Mouse (Mus musculus) G1E (cell line): ENCODE results near the gene Gm20481. TPM values are rescaled to one million over a fixed set of nuclear protein-coding genes. Genes with fewer than 3 reads are reported as not detected.
A peak's percentile ranks its signal among the peaks of the same experiment; 100 is the strongest.
"Not testable (repeated sequence)": the region's sequence is repeated elsewhere in the genome, so short reads cannot be mapped to it uniquely, and the experiment has no call there.

Source experiments
- ATAC-seq: 2 replicates; pipeline ENCODE4 v1.8.0; 2016; ENCODE audit warnings: mild to moderate bottlenecking; ENCODE audit not compliant: insufficient number of reproducible peaks, poor library complexity, low FRiP score, severe bottlenecking; ENCODE audit errors: extremely low read depth
- DNase-seq: peaks from one replicate; pipeline ENCODE4 v3.0.0; 2012; ENCODE audit warnings: low spot score
- H3K27me3 ChIP-seq: 2 replicates; pipeline ENCODE4 v1.6.1; 2012; ENCODE audit warnings: mild to moderate bottlenecking, low read length, inconsistent platforms; ENCODE audit not compliant: insufficient read depth
- H3K36me3 ChIP-seq: replicated peaks from 2 replicates; pipeline ENCODE3; 2012; ENCODE audit warnings: mild to moderate bottlenecking, inconsistent platforms
- H3K4me1 ChIP-seq: 2 replicates; pipeline ENCODE4 v1.6.1; 2012; ENCODE audit warnings: low read depth, low read length, inconsistent platforms, mixed read lengths; ENCODE audit not compliant: insufficient read depth
- H3K4me3 ChIP-seq: 2 replicates; pipeline ENCODE4 v1.5.1; 2012; ENCODE audit warnings: low read depth, mild to moderate bottlenecking, inconsistent platforms, low read length, moderate library complexity, mixed read lengths
- H3K9me3 ChIP-seq: replicated peaks from 2 replicates; pipeline ENCODE4 v1.6.1; 2012; ENCODE audit warnings: inconsistent platforms
- CTCF ChIP-seq: IDR thresholded peaks from 2 replicates; pipeline ENCODE4 v1.5.1; 2012; ENCODE audit warnings: low read depth, low read length, inconsistent platforms, mixed read lengths
- GATA1 ChIP-seq: IDR thresholded peaks from 2 replicates; pipeline ENCODE4 v1.6.1; 2012; ENCODE audit warnings: borderline replicate concordance, low read length, inconsistent platforms, mixed read lengths
- GATA2 ChIP-seq: IDR thresholded peaks from 2 replicates; pipeline ENCODE4 v1.6.1; 2012; ENCODE audit warnings: low read depth, low read length, inconsistent platforms, borderline replicate concordance
- POLR2AphosphoS5 ChIP-seq: IDR thresholded peaks from 2 replicates; pipeline ENCODE4 v1.6.1; 2012; ENCODE audit warnings: low read depth, low read length, inconsistent platforms; ENCODE audit not compliant: insufficient replicate concordance
- TAL1 ChIP-seq: conservative IDR thresholded peaks from 2 replicates; pipeline ENCODE4 v1.6.1; 2012; ENCODE audit warnings: low read depth, low read length, inconsistent platforms, mixed read lengths
- polyA plus RNA-seq: library from polyadenylated mRNA; stranded (reverse); fragments of >175 nt; gene quantifications from 2 replicates; pipeline ENCODE4 v1.2.3, GENCODE M21; 2012
- total RNA-seq, 2 experiments: library from RNA; stranded (forward) in 1 of 2; stranded (reverse) in 1 of 2; fragments of 200-1000 nt in 1 of 2; fragments of >200 nt in 1 of 2; fragmentation: Nextera tagmentation in 1 of 2; gene quantifications; 2 replicates each; pipeline ENCODE4 v1.2.3; 2014 to 2017

The Gm20481 gene
- total and polyA plus RNA-seq, 3 experiments: 0.44 TPM; not detected in 2

- H3K4me1 ChIP-seq: peaks cover 61% of the 10 kb centered on the region
- peaks cover 58% of the 10 kb centered on the region for H3K36me3 ChIP-seq
- H3K4me3 ChIP-seq: peak overlapping the region; percentile 66
- H3K27me3 ChIP-seq: no peaks in the 10 kb centered on the region
- no peak for DNase-seq
- H3K9me3 ChIP-seq: peaks cover 32% of the 10 kb centered on the region
- TF ChIP-seq CTCF: no peak
- TF ChIP-seq GATA1: no peak
- TF ChIP-seq GATA2: no peak
- no peak for TF ChIP-seq POLR2AphosphoS5
- TF ChIP-seq TAL1: no peak
- ATAC-seq: no peak
Measured at GRCm38 (mm10) chr17:34998526-34999430, 29.1 kb downstream of the Gm20481 start.

GRCm38 (mm10) chr17:34999871-35000716 lies 30.4 kb downstream of the Gm20481 start:
- peak; percentile 44; the same call in 1 of the 2 replicates for TF ChIP-seq TAL1
- H3K27me3 ChIP-seq, DNase-seq, ATAC-seq: not testable (repeated sequence)
- peaks cover 74% of the 10 kb centered on the region for H3K4me1 ChIP-seq
- peaks cover 32% of the 10 kb centered on the region for H3K9me3 ChIP-seq
- peaks cover 65% of the 10 kb centered on the region for H3K36me3 ChIP-seq
- peak overlapping the region; percentile 76 for H3K4me3 ChIP-seq

- Histone ChIP-seq H3K36me3 (peaks cover 72% of the 10 kb centered on the region), H3K4me1 (peaks cover 82% of the 10 kb centered on the region), H3K27me3 (peaks cover 3% of the 10 kb centered on the region; the same call in 1 of the 2 replicates), H3K4me3 (peak within 1 kb of the TSS; percentile 76), H3K9me3 (peaks cover 32% of the 10 kb centered on the region)
- TF ChIP-seq TAL1 (no peak), POLR2AphosphoS5 (no peak), GATA2 (no peak), CTCF (no peak), GATA1 (no peak)
- peak; percentile 70 for DNase-seq
- no peak for ATAC-seq
Measured at GRCm38 (mm10) chr17:35000717-35001451, 31.2 kb downstream of the Gm20481 start, which contains the start of gene Vars. Vars (plus strand) TSS chr17:35000987.

- DNase-seq: no peak
- H3K4me3 ChIP-seq: peak overlapping the region; percentile 76
- ATAC-seq: no peak
- peaks cover 79% of the 10 kb centered on the region for H3K4me1 ChIP-seq
- peaks cover 3% of the 10 kb centered on the region; the same call in 1 of the 2 replicates for H3K27me3 ChIP-seq
- TF ChIP-seq CTCF (no peak), TAL1 (no peak), GATA1 (no peak), POLR2AphosphoS5 (no peak), GATA2 (no peak)
- peaks cover 69% of the 10 kb centered on the region for H3K36me3 ChIP-seq
- peaks cover 29% of the 10 kb centered on the region for H3K9me3 ChIP-seq
Measured at GRCm38 (mm10) chr17:35001452-35002152, 31.9 kb downstream of the Gm20481 start.

- peaks cover 78% of the 10 kb centered on the region for H3K4me1 ChIP-seq
- DNase-seq (peak; percentile 62), ATAC-seq (peak; percentile 59)
- peaks cover 70% of the 10 kb centered on the region for H3K36me3 ChIP-seq
- H3K9me3 ChIP-seq: peaks cover 26% of the 10 kb centered on the region
- H3K27me3 ChIP-seq: peaks cover 3% of the 10 kb centered on the region; the same call in 1 of the 2 replicates
- peak overlapping the region; percentile 76 for H3K4me3 ChIP-seq
- TF ChIP-seq GATA2: no peak
- TF ChIP-seq POLR2AphosphoS5: peak; percentile 80; the same call in 1 of the 2 replicates
Measured at GRCm38 (mm10) chr17:35002153-35002865, 32.6 kb downstream of the Gm20481 start.
